Mouse (Mus musculus) gastrocnemius, postnatal 36 days (tissue): Measurements from ENCODE around the gene Hist2h2ac. TPM values are rescaled to one million over a fixed set of nuclear protein-coding genes. Genes with fewer than 3 reads are reported as not detected.
A peak's percentile ranks its signal among the peaks of the same experiment; 100 is the strongest.

Experiments used
- DNase-seq, 2 experiments: peaks; one replicate each; pipeline ENCODE4 v3.0.0; 2022
- intact Hi-C: fragments of 180-260 bp; cut with DNase I; formaldehyde crosslinking; loops from one replicate; pipeline ENCODE4 v1.15.1; 2025
- long read RNA-seq, 2 experiments: library from polyadenylated mRNA; stranded (forward); transcript quantifications; one replicate each; pipeline ENCODE4 v2.0.0; 2021
- total RNA-seq, 2 experiments: library from RNA; stranded (reverse); gene quantifications; 2 replicates each; pipeline ENCODE4 v1.2.3; 2021

Gene Hist2h2ac
- 10 to 100 TPM in 1 of 2 experiments, 1 to 10 TPM in 1; 9.9 to 10.3 TPM for total RNA-seq
- long read RNA-seq, experiment 1: 0 reads
- long read RNA-seq, experiment 2: 0 reads

DNA sequence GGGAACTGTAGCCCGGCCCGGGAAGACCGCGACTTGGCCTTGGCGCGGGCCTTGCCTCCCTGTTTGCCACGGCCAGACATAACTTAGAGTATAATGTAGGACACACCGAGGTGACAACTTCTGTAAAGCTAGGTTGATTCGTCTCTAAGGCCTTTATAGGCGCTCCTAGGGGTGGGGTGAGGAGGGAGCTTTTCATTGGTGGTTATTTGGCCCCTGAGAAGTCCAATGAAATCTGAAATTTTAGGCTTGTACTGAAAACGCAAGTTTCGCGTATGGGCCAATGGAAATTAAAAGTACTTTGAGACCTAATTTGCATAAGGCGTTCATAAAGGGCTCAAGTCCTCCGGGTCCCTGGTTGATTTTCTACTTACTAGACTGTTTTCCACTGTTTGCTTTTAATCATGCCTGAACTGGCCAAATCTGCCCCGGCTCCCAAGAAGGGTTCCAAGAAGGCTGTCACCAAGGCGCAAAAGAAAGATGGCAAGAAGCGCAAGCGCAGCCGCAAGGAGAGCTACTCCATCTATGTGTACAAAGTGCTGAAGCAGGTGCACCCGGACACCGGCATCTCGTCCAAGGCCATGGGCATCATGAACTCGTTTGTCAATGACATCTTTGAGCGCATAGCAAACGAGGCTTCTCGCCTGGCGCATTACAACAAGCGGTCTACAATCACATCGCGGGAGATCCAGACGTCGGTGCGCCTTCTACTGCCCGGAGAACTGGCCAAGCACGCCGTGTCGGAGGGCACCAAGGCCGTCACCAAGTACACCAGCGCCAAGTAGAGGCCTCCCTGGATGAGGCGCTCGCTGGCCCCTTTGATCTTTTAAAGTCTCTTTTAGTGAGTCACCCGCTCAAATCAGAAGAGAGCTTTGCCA, at the start of gene Hist2h2ac, which contains the start of gene Hist2h2be:
TSS of gene Hist2h2ac (minus strand) at position 116 of the 875 bp plus-strand sequence.
TSS of gene Hist2h2be (plus strand) at position 355 of the 875 bp plus-strand sequence.
- peak; percentile 58 to 75 for DNase-seq

DNA sequence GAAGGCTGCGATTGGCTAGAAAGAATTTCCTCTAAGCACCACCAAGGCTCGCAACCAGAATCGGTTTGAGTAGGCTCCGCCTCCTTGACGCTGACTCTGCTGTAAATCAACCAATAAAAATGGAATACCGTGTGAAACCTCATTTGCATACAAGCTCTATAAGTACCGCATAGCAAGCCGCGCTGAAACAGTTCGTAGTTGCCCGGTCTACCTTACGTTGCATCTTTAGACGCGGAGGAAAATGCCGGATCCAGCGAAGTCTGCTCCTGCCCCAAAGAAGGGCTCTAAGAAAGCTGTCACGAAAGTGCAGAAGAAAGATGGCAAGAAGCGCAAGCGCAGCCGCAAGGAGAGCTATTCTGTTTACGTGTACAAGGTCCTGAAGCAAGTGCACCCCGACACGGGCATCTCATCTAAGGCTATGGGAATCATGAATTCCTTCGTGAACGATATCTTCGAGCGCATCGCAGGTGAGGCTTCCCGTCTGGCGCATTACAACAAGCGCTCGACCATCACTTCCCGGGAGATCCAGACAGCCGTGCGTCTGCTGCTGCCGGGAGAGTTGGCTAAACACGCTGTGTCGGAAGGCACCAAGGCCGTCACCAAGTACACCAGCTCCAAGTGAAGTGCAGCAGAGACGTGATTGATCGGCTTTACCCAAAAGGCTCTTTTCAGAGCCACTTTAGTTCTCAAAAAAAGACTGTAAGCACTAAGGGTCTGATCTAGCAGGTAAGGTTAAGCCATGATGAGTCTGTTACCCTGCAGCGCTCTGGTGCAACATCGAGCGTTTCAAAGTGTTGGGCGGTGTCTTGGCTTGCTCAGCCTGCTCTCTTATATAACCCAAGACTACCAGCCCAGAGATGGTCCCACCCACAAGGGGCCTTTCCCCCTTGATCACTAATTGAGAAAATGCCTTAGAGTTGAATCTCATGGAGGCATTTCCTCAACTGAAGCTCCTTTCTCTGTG, 49.1 kb upstream of the Hist2h2ac start, which contains the start of gene Hist2h2bb:
TSS of gene Hist2h2bb (plus strand) at position 242 of the 964 bp plus-strand sequence.
- intact Hi-C loops: loop anchor here (10.0 kb wide), 1 partner anchor 205 kb away; no protein-coding TSS in a partner anchor
- peak; percentile 83 to 84 for DNase-seq

More for the DNA sequence above, at the start of gene Hist2h2ac, which contains the start of gene Hist2h2be:
- intact Hi-C loops: no loop called here

DNA sequence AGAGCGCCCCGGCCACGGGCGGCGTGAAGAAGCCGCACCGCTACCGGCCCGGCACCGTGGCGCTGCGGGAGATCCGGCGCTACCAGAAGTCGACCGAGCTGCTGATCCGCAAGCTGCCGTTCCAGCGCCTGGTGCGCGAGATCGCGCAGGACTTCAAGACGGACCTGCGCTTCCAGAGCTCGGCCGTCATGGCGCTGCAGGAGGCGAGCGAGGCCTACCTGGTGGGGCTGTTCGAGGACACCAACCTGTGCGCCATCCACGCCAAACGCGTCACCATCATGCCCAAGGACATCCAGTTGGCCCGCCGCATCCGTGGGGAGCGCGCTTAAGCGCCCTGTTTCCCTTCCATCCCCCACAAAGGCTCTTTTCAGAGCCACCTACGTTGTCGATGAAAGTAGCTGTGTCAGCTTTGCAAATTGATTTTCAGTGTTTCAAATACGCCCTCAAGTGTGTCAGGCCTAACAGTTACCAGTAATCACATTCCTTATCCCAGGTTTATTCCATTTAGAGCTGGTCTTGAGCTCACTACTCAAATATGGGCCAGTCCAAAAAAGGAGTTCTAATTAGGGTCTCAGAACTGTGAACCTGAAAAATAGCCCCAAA, 48.2 kb upstream of the Hist2h2ac start:
- intact Hi-C loops: loop anchor here (10.0 kb wide), 1 partner anchor 204 kb away; no protein-coding TSS in a partner anchor

DNA sequence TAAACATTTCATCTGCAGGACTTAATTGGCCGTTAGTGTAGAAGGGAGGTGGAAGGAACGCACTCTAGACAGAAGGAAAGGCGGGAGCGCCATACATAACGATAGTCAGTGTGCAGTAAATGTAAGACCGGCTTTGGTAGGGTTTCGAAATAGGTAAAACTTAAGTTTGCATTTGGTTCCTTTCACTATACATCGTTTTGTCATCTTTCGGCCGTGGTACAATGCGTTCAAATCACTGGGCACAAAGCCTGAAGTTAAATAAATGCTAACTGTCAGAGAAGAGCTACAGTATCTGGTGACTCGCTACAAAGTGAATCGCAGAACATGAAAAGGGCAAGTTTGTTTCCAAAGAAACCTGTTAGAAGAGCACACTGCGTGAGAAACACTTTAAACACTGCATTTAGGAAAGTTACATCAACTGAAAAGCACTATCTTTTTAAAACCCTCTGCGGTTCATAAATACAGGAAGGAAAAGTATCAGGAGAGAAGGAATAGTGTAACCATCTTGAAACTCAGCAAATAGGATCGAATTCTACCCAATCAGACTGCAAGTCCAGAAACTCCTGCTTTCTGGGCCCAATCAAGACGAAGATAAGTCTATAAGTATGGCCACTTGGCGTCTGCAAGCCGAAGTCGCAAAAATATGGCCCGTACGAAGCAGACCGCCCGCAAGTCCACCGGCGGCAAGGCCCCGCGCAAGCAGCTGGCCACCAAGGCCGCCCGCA, 47.5 kb upstream of the Hist2h2ac start, which contains the start of gene Hist2h3b:
TSS of gene Hist2h3b (plus strand) at position 604 of the 725 bp plus-strand sequence.
- peak; percentile 50 to 75 for DNase-seq
- intact Hi-C loops: loop anchor here (10.0 kb wide), 1 partner anchor 203 kb away; no protein-coding TSS in a partner anchor

More for the DNA sequence above, 48.2 kb upstream of the Hist2h2ac start:
- peak in 1 of 2 experiments; percentile 23 for DNase-seq

DNA sequence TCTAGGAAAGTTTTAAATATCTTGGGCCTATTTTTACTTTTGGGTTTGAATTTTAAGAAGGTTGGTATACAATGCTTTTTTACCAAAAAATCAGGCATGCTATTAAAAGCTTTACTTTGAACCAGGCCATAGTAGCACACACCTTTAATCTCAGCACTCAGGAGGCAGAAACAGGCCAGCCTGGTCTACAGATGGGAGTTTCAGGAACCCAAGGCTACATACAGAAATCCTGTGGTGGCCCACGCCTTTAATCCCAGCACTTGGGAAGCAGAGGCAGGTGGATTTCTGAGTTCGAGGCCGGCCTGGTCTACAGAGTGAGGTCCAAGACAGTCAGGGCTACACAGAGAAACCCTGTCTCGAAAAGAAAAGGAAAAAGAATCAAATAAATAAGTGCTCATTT, 46.9 kb upstream of the Hist2h2ac start:
- intact Hi-C loops: loop anchor here (10.0 kb wide), 1 partner anchor 203 kb away; no protein-coding TSS in a partner anchor
- DNase-seq: no peak

DNA sequence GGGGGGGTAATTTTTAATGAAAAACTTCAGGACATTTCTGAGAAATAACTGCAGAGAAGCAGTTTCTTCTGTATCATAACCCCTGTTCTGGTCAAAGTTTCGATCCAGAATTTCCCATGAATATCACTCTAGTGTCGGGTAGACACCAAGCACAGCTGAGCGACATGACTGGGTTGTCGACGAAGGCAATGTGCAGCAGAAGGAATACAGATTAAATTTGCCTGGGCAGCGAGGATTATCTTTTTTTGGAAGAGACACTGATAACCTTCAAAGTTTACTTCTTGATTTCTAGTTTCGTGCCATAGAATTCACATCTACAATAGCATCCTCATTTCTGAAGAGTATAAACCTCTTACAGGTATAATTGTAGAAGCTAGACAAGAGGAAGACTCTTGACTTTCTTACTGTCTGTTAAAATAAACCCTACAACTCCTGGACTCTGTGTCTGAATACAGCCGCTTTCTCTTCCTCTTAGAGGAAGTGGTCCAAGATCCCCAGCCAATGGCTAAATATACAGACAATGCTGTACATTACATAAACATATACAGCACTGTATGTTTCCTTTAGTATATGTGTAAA, 45.5 kb upstream of the Hist2h2ac start:
- intact Hi-C loops: loop anchor here (10.0 kb wide), 1 partner anchor 201 kb away; no protein-coding TSS in a partner anchor
- DNase-seq: no peak

DNA sequence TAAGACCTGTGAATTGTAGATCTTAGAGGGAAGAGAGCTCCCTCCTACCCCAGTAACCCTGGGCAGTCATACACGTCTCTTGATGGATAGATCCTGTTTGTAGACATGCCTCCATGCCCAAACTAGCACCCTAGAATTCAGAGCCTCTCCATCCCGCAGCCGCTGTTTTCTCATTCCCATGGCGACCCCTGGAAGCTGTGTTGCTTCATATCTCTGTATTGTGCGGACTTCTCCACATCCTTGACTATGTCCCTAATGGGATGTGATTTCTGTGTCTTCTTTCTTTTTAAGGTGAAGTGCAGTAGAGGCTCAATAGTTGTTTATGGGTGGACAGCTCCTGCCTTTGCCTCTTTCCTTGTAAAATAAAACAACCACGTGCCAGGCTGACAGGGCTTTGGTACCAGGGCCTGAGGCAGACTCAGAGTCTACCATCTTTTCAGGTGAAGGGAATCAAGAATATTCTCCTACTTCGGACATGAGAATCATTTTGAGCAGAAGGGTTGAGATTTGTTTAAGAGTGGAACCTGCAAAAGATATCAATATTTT, 43.8 kb upstream of the Hist2h2ac start:
- DNase-seq: no peak
- intact Hi-C loops: loop anchor here (10.0 kb wide), 1 partner anchor 200 kb away; no protein-coding TSS in a partner anchor

DNA sequence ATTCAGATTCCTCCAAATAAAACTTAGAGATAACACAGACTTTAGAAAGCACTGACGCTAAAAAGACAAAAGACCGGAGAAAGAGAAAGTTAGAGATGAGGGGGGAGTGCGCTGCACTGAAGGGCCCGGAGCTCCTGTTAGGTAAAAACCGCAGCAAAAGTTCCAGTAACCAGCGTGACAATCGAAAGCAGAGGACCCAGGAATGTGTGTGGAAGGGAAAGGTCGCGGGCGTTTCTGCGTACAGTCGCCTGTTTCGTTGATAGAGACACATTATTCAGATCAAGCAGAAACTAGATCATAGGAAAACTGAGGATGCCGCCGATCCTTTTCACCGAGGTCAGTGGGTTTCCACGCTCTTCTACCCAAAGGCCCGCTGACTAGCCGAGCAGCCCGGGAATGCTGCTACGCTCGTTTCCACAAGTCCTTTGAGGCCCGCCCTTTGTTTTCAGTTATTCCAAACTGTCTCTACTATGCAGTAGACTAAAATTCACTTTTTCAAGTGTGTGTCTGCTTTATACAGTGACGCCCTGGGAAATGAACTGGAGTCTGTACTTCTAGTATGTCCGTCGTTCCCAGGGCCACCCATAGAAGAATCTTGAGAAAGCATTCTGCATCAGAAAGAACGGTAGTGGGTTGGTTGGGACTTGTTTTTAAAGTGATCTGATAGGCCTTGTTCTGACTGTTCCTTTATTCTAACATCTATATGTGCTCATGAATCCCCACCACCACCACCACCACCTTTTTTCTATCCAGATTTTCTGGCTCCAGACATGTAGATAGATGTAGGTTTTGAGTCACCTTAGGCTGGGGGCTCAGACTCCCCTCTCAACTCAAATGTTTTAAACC, 43.1 kb upstream of the Hist2h2ac start:
- intact Hi-C loops: loop anchor here (10.0 kb wide), 1 partner anchor 199 kb away; no protein-coding TSS in a partner anchor
- peak in 1 of 2 experiments; percentile 54 for DNase-seq

DNA sequence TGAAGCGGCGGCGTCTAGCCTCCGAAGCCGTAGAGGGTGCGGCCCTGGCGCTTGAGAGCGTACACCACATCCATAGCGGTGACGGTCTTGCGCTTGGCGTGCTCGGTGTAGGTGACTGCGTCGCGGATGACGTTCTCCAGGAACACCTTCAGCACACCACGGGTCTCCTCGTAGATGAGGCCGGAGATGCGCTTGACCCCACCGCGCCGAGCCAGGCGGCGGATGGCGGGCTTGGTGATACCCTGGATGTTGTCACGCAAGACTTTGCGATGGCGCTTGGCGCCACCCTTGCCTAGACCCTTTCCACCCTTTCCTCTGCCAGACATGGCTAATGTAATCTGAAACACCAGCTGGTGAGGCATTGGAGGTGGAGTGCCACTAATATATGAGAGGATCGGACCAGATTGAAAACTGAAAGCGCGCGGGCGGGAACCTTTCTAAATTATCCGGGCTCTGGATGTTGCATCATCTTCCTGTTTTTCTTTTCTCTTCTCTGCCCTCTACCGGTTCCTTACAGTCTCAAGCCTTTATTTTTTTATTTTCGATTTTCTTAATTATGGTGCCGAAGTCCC, 42.4 kb upstream of the Hist2h2ac start, which contains the start of gene Hist2h4:
TSS of gene Hist2h4 (minus strand) at position 333 of the 572 bp plus-strand sequence.
- intact Hi-C loops: loop anchor here (10.0 kb wide), 1 partner anchor 198 kb away; no protein-coding TSS in a partner anchor
- DNase-seq: peak; percentile 89 to 93

DNA sequence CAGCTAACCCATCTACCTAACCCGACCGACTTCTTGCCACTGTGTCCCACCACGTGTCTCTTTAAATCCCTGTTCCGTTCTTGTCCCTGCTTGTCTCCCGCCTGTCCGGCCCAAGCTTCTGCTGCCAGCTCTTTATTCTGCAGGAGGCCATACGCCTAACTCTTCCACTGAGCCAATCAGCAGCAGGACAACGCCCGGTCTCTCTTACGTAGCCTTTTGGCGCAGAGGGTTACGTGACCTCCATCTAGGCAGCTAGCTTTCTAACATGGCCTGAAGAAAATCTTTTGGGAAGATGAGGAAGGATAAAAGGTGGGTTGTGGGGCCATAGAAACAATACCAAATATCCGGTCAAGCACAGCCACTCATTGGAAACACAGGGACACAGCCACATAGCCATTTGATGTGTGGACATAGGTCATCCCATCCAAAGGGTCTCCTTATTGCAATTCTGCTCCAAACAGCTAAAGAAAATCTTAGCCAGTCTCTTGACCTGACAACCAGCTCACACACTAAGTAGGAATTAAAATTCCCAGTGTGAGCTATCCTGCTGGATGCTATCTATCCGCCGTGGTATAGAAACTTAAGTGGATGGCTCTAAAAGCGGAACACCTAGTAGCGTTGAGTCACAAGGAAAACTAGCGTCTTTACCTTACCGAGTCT, 41.7 kb upstream of the Hist2h2ac start:
- intact Hi-C loops: loop anchor here (10.0 kb wide), 1 partner anchor 198 kb away; no protein-coding TSS in a partner anchor
- peak; percentile 66 to 78 for DNase-seq

DNA sequence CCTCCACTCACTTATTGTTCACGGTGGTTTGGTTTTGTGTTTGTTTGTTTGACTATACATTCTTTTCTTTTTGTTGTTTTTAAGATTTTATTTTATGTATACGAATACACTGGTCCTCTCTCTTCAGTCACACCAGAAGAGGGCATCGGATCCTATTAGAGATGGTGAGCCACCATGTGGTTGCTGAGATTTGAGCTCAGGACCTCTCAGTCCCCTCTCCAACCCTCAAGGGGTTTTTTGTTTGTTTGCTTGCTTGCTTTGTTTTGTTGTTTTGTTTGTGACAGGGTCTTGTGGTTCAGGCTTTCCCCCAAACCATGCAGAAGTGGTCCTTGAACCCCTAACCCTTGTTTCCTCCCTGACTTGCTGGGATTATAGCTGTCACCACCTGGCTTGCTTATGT, 40.9 kb upstream of the Hist2h2ac start:
- intact Hi-C loops: loop anchor here (10.0 kb wide), 1 partner anchor 197 kb away; no protein-coding TSS in a partner anchor
- no peak for DNase-seq

DNA sequence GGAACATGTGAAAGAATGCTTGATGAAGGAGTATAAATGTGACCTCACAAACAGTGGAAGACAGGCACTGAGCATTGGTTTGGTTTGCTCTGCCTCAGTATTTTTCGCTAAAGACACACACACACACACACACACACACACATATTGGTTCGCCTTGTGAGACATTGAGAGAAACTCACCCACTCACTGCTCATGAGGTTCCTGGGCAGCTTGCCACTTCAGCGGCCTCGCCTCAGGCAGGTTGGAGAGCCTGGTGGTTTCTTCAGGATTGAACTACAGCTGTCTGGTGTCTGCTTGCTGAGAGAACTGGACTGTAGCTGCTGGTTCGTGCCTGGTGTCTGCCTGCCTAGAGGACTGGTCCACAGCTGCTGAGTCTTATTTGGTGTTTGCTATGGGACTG, 39.5 kb upstream of the Hist2h2ac start:
- intact Hi-C loops: loop anchor here (10.0 kb wide), 1 partner anchor 195 kb away; no protein-coding TSS in a partner anchor
- no peak for DNase-seq

DNA sequence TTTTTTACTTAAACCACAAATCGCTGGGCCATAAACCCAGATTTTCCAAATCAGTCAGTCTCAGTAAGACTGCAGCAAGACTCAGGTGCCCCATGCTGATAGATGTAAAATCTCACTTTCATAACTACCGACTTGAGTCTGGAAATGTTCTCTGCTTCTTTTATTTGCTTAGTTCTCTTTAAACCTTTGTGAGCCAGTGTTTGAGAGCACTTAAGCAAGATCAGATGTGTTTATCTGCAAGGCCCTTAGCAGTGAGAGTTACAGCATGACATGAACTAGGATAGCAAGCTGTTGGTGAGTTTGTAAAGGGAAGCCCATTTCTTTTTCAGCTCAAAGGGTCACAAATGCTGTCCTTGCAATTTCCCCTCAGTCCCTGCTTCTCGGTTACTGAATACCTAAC, 36.5 kb upstream of the Hist2h2ac start:
- no peak for DNase-seq
- intact Hi-C loops: no loop called here

DNA sequence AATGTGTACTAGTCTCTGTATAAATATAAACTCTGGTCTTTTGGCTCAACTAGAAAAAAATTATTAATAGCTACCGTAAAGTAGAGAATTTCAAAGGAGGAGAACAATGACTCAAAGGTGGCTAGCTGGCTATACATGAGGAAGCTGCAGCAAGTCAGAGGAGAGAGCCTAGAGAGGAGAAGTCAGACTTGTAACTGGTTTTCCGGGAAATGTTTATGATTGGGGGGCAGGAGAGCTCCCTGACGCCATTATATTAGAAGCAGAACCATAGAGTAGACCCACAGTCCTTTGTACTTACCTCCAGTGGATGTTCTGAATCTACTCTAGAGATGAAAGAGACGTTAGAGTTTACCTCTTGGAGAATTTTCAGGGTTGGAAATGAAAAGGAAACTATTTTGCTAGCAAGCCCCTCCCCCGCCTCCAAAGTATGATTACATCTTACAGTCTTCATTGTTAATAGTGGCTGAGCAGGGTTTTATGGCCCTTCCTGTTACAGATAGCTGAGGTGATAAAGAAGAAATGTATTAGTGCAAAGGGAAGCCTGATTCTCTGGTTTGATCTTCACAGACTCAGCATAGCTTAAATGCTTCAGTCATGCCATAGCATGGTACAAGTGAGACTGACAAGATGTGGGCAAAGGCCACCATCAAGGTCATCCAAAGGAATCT, 35.4 kb upstream of the Hist2h2ac start:
- no peak for DNase-seq
- intact Hi-C loops: no loop called here

DNA sequence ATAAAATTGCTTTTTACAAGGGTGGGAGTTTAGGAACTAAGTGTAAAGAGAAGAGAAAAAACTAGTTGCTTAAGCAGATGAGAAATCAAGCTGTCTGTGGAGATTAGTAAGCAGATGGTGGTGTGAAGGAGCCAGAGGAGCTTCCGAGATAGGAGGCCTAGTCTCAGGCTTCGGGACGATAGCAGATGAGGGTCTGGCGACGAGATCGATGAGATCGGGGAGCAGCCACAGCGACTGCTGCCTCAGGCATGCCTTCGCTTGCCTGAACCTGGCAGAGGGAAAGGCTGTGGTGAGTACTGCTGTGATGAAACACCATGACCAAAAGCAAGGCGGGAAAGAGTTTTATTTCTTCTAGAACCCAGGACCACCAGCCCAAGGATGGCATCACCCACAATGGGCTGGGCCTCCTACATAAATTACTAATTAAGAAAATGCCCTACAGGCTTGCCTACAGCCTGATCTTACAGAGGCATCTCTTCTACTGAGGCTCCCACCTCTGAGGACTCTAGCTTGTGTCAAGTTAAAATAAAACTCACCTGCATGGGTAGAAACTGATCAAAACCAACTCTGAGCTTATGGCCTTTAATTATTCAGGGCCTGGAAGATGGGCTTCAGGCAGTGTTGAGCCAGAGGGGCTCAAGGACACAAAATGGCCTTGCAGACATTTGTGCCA, 34.1 kb upstream of the Hist2h2ac start:
- intact Hi-C loops: no loop called here
- DNase-seq: no peak
